Mouse (Mus musculus) cerebellum, postnatal 4 days (tissue): ENCODE results near the gene S100a6.

Experiments used
- DNase-seq, 2 experiments: peaks; one replicate each; pipeline ENCODE4 v3.0.0; 2022; ENCODE audit warnings: low spot score in 2 of 2, mixed read lengths in 1 of 2

S100a6 gene

GRCm38 (mm10) chr3:90612728-90613291 lies at the start of gene S100a6:
S100a6 (plus strand) TSS chr3:90612882.
- peak in 1 of 2 experiments; percentile 42 for DNase-seq

DNA sequence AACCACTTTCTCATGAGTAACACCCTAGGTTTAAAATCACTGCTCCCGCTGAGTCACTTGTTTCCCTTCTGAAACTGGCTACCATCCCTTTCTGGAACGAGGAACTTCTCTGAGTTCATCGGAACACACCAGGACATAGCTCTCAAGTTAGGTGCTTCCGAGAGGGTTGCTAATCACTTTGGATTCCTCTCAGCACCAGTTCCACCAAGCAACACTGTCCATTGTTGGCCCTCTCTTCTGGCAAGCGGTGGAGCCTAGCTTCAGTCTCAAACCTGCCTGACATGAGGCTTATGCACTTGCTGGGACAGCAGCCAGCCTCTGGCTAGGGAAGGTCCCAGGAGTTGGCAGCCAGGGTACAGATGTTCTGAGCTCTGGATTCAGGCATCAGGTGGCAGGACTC lies 38.0 kb upstream of the S100a6 start:
- no peak for DNase-seq

- DNase-seq, result no peak
These were observed 37.4 kb upstream of the S100a6 start for GRCm38 (mm10) chr3:90575320-90575719.

DNA sequence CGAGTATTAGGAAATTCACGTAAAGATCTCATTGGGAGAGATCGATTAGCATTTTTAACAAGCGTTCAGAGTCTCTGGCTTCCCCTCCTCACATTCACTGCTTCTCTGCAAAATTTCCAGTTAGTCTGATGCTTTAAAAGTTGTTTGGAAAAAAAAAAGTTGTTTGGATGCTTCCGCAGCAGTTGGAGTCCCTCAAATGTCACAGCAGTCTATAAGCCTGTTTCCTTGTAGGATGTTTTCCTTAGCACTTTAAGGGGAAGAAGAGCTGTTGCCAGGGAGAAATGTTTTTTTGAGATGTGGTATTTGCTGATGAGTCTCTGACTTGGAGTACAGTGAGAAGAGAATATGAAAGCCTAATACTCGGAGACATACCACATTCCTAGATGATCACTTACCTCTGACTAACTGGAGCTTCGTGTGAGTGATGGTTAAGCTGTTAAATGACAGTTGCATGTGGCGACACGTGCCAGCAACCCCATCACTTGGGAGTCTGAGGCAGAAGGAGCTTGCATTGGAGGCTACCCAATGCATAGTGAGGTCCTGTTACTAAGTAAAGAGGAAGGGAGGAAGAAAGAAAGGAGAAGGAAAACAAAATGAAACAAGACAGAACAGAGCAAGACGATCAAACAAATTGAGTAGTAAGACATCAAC lies 36.2 kb upstream of the S100a6 start:
- no peak for DNase-seq

DNA sequence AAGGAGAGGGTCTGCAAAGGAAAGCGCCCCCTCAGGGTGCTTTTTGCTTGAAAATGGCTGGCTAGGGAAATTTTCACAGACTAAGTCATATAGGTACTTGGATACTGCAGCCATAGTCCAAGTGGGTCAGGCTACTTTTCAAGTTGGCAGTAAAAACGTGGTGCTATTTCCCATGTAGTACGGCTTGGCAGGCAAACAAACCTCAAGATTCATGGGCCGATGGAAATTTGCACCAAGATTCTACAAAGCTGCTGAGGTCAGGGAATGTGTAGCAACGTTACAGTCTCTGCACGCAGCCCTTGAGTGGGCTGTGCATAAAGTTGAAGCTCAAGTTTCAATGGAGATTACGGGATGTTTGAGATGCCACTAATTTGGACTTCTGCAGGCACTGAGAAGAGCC lies 33.2 kb upstream of the S100a6 start:
- no peak for DNase-seq

GRCm38 (mm10) chr3:90581141-90581540 lies 31.5 kb upstream of the S100a6 start:
- no peak for DNase-seq

GRCm38 (mm10) chr3:90582156-90582555 lies 30.5 kb upstream of the S100a6 start:
- no peak for DNase-seq

DNA sequence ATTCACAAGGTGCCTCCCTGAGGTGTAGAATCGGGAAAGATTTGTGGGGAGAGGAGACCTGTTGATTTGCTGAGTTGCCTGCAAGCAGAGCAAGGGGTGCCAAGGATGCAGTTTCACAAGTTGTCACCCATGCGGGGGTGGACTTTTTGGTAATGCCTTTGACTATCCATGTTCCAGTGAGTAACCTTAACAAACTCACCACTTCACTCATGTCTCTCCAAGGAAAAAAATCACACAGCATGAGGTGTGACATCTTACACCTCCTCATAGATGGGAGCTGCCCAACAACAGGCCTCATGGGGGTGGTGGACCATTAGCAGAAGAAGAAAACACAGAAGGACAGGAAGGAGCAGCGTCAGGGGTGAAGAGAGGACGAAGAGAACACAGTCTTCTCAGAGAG lies 30.1 kb upstream of the S100a6 start:
- DNase-seq, result no peak

DNA sequence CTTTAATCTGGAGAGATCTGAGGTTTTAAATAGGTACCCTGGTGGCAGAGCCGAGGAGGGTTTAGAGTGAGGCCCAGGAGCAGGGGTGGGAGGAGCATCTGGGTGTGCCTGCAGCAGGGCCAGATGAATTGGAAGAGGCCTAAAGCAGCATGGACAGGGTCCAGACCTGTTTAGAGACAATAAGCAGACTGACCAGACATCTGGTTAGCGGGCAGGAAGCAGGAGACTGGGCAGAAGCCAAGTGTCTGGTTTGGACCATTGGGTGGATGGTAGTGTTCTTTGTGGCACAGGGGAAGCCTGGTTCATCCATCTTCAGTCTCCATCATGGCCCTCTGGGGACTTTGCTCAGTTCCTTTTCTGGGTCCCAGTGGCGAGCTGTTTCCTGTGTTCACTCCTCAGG lies 28.8 kb upstream of the S100a6 start:
- DNase-seq, result peak in 1 of 2 experiments; percentile 11

GRCm38 (mm10) chr3:90585595-90585994 lies 27.1 kb upstream of the S100a6 start:
- DNase-seq, result peak in 1 of 2 experiments; percentile 40

DNA sequence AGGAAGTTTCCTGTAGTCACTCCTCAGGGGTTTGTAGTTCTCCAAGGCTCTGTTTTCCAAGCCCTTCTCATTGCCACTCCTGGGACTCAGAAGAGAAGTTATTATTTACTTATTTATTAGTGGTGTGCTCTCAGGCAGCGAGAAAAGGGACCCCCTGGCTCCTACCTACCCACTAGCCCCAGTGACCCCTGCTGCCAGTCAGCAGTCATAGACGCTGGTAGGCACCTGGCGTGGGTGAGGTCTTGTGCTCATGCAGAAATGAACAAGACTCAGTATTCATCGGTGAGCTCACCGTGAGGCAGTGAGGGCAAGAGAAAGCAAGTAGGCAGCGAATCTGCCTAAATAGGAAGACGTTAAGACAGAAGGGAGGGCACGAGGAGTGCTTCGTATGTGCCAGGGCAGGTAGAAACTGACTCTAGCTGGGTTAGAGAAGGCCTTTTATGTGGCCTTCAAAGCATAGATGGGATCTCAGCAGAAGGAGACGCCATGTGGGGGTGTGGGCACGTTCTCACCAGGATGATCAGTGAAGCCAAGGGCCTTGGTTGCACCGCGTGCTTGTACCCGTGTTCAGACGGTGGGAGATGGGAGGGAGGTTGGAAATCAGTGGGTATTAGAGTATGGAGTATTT lies 26.6 kb upstream of the S100a6 start:
- DNase-seq, result no peak

DNA sequence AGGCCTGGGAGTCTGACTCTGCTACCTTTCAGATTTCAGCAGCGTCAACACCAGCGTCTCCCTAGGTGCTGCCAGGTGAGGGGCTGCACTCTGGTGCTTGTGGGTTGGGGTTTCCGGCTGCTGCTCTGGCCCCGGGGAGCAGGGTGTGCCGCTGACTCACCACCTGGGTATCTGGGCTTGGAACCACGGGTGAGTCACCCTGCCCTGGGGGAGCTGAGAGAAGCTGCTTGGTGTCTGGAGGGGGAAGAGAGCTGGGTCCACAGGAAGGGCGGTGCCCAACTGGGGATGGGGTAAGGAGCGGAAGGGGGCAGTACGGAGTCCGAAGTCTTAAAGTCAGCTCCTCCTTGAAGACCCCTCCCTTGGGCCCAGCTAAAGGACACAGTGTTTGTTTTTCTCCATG lies 25.8 kb upstream of the S100a6 start:
- no peak for DNase-seq

DNA sequence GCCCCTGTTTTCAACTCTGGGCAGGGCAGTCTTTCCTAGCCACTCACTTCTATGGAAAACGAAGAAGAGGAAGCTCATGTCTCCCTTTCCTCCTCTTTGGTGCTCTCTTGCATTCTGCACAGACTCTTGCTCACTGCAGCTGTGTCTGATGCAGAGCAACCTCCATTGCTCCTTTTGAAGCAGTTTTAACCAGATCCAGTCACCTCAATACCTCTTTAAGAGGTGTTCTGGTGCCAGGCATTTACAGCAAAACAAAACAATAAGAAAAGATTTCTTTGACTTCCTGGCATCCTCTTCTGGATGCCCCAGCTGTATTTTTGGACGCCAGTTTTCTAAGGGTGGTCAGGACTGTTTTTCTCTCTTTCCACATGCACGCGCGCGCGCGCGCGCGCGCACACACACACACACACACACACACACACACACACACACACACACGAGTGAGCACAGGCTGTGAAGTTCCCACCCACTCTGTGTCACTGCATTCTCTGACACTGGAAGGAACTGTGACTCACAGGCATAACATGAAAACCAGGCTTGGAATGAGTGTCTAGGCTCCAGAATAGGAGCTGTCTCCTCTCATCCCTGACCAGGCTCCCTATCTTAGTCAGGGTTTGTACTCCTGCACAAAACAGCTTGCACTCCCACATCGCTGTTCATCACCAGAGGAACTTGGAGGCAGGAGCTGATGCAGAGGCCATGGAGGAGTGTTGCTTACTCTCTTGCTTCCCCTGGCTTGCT lies 25.2 kb upstream of the S100a6 start:
- DNase-seq, result no peak

DNA sequence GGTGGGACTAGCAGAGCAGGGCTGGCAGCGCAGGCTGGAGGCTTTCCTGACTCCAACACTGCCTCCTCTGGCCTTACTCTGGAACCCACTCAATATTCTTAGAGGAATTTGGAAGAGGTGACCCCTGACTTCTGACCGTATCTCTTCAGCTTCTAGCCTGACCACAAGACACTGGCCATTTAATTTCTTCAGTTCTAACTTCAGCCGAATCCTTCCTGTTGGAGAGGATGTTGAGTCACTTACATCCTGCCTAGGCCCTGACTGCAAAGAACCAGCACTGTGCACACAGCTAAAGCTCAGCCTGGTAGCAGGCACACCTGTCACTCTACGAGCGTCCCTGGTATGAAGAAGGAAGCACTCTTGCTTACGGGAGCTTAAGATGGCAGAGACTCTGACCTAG lies 23.3 kb upstream of the S100a6 start:
- no peak for DNase-seq

- DNase-seq, result no peak
These were observed 22.7 kb upstream of the S100a6 start, which contains the start of gene S100a2 for GRCm38 (mm10) chr3:90589947-90590346. S100a2 (plus strand) TSS chr3:90590247.

DNA sequence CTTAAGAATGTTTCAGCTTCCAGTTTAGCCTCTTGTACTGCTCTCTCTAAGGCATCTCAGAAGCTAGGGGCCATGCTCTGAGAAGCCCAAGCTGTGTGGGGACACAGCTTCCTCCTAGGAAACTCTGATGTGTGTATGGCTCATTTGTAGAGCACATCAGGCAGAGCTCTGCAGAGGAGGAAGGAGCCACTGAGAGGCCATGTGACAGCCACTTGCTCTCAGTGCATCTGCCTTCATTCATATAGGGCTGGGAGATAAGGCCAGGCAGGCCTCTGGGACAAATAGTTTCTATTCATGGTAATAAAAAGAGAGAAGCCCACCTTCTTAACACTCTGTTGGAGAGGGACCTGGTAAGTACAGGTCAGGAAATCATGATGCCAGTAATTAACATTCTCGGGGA lies 18.2 kb upstream of the S100a6 start:
- DNase-seq, result no peak

- no peak for DNase-seq
These were observed 17.1 kb upstream of the S100a6 start for GRCm38 (mm10) chr3:90595556-90595955.

- DNase-seq, result no peak
These were observed 15.9 kb upstream of the S100a6 start for GRCm38 (mm10) chr3:90596810-90597209.

DNA sequence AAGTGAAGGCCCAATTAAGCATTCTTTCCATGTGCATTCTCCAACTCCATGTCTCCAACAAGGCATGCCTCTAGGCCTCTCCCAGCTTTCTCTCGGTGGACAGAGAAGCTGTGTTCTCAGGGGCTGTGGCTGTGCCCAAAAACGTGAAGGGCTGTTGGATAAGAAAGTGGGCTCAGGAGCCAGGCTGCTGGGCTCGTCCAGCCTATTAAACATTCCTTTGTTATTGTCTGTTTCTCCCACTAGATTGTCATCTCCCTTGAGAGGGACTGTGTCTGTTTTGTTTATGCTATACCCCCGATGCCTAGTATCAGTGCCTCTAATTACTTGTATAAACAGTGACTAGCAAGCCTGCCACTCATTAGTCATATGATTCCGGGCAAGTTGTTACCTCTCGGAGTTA lies 14.9 kb upstream of the S100a6 start:
- no peak for DNase-seq

DNA sequence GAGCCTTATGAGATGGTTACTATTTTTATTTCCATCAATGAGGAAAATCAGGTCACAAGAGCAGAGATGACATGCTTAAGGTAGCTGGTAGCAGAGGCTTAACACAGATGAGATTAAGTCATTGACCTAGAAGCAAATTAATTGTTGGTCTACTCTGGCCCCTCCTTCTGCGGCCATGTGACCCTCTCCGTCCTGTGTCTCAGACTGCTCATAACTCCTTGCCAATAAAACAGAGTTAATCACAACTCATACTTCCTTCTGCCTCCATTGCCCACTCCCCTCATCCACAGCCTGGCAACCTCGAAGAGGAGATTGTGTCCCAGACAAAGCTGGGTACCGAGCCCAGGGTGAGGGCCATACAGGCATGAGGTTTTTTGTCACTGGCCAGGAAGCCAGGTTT lies 14.5 kb upstream of the S100a6 start:
- no peak for DNase-seq

- no peak for DNase-seq
These were observed 13.3 kb upstream of the S100a6 start for GRCm38 (mm10) chr3:90599401-90599800.

DNA sequence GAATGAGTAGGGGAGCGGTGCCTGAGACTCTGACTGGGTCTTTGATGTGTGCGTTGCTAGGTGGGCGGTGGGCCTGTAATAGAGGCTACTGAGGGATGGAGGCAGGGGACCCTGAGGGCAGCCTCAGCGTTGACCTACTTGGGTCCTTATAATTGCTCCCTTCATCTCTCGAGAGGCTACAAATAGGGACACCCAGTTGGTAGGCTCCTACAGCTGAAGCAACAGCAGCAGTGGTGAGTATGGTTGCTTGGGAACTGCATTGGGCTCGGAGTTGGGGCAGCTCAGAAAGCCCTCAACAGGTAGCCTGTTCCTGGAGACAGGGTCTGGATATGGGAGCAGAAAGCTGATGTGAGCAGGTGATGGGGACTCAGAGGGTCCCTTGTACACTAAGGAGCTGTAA lies 12.6 kb upstream of the S100a6 start:
- no peak for DNase-seq
